Mouse (Mus musculus) embryo, embryonic 11.5 days (tissue): ENCODE results near the gene Mrgprd.

ENCODE experiments used
- DNase-seq: peaks from one replicate; pipeline ENCODE4 v3.0.0-alpha.2; 2012; ENCODE audit warnings: low read depth, low spot score

Mrgprd gene

GRCm38 (mm10) chr7:145314785-145315411 lies at the start of gene Mrgprd:
Mrgprd (plus strand) TSS chr7:145314835.
- DNase-seq = no peak

GRCm38 (mm10) chr7:145266011-145266410 lies 48.6 kb upstream of the Mrgprd start:
- no peak for DNase-seq

GRCm38 (mm10) chr7:145268890-145269289 lies 45.7 kb upstream of the Mrgprd start:
- DNase-seq = no peak

GRCm38 (mm10) chr7:145270955-145271354 lies 43.7 kb upstream of the Mrgprd start:
- DNase-seq = no peak

GRCm38 (mm10) chr7:145275488-145275887 lies 39.1 kb upstream of the Mrgprd start:
- DNase-seq = no peak

- DNase-seq = no peak
Measured at GRCm38 (mm10) chr7:145281396-145281795, 33.2 kb upstream of the Mrgprd start.

GRCm38 (mm10) chr7:145283041-145283440 lies 31.6 kb upstream of the Mrgprd start:
- no peak for DNase-seq

GRCm38 (mm10) chr7:145283487-145284187 lies 31.0 kb upstream of the Mrgprd start, which contains the start of gene Tpcn2:
Tpcn2 (minus strand) TSS chr7:145284011.
- peak; percentile 86 for DNase-seq

- no peak for DNase-seq
Measured at GRCm38 (mm10) chr7:145284293-145284692, 30.3 kb upstream of the Mrgprd start.

GRCm38 (mm10) chr7:145285476-145285875 lies 29.2 kb upstream of the Mrgprd start:
- no peak for DNase-seq

- no peak for DNase-seq
Measured at GRCm38 (mm10) chr7:145287410-145287809, 27.2 kb upstream of the Mrgprd start.

GRCm38 (mm10) chr7:145289302-145289701 lies 25.3 kb upstream of the Mrgprd start:
- no peak for DNase-seq

GRCm38 (mm10) chr7:145291847-145292246 lies 22.8 kb upstream of the Mrgprd start:
- no peak for DNase-seq

GRCm38 (mm10) chr7:145292726-145293125 lies 21.9 kb upstream of the Mrgprd start:
- DNase-seq = no peak

GRCm38 (mm10) chr7:145293859-145294258 lies 20.8 kb upstream of the Mrgprd start:
- no peak for DNase-seq

GRCm38 (mm10) chr7:145298666-145299490 lies 15.8 kb upstream of the Mrgprd start:
- no peak for DNase-seq

GRCm38 (mm10) chr7:145299562-145300320 lies 14.9 kb upstream of the Mrgprd start:
- no peak for DNase-seq

GRCm38 (mm10) chr7:145300321-145301007 lies 14.2 kb upstream of the Mrgprd start, which contains the start of gene Mrgprf:
Mrgprf (plus strand) TSS chr7:145300828.
- DNase-seq = no peak

GRCm38 (mm10) chr7:145301008-145301340 lies 13.7 kb upstream of the Mrgprd start:
- no peak for DNase-seq

- DNase-seq = no peak
Measured at GRCm38 (mm10) chr7:145301341-145302005, 13.2 kb upstream of the Mrgprd start.
